ENCODE assay signal across 9 mouse cellular contexts in genomic region chr9:75581694-75582350, GRCm38 (mm10). TPM values are rescaled to one million over a fixed set of nuclear protein-coding genes. Genes with fewer than 3 reads are reported as not detected.
A peak's percentile ranks its signal among the peaks of the same experiment; 100 is the strongest.
DNase-seq lines count a peak whose midpoint lies in the region; TF ChIP-seq lines count a peak whose summit lies in the region.
"Had no signal": no experiment of that assay in that cellular context is flagged by ENCODE, and none has a peak within 500 bp of the region (broad histone marks: within the 10 kb centered on the region; RNA-seq: fewer than 3 reads in every experiment).

No protein-coding gene starts in this region.

- H3K79me2 ChIP-seq in heart, adult 2 months (replicated peaks; ENCODE audit: control insufficient read depth, insufficient read depth, low read length) = no peaks in the 10 kb centered on the region

- intact Hi-C loops in heart, adult 2 months (cut with DNase I) = loop anchor here (1.0 to 5.0 kb wide), 3 partner anchors 61 to 221 kb away; no protein-coding TSS in a partner anchor

- no peak for TF ChIP-seq EP300 in heart, adult 2 months (IDR thresholded peaks at IDR 0.05; ENCODE audit: insufficient read depth, low read depth, low read length)

- no peaks in the 10 kb centered on the region for H3K9me3 ChIP-seq in heart, embryonic 10.5 days
- H3K9me3 ChIP-seq in E14TG2a.4 (ENCODE audit: low read length) = peaks cover 2% of the 10 kb centered on the region; the same call in 1 of the 2 replicates

- 38% methylated on average over 7 of the region's 7 CpGs for WGBS in heart, adult 2 months
- 57% methylated on average over 7 of the region's 7 CpGs for WGBS in heart, embryonic 10.5 days

- no peak overlapping the region for H3K9ac ChIP-seq in heart, adult 2 months (ENCODE audit: low read depth, low read length)

- peak; percentile 87 for TF ChIP-seq CTCF in heart, adult 2 months (IDR thresholded peaks at IDR 0.05)
- peak; percentile 95 for TF ChIP-seq CTCF in E14TG2a.4 (conservative IDR thresholded peaks at IDR 0.05; ENCODE audit: low read length)
- peak; percentile 23; the same call in 1 of the 2 replicates for TF ChIP-seq CTCF in cortical plate, adult 2 months (IDR thresholded peaks at IDR 0.05; ENCODE audit: extremely low read depth, insufficient read depth, low read length)

- no peak for TF ChIP-seq POLR2A in heart, adult 2 months (IDR thresholded peaks at IDR 0.05; ENCODE audit: insufficient read depth, low read depth, low read length)
- TF ChIP-seq POLR2A in cortical plate, adult 2 months (IDR thresholded peaks at IDR 0.05; ENCODE audit: extremely low read depth, insufficient read depth, low read length) = no peak

- H3K36me3 ChIP-seq in heart, adult 2 months (ENCODE audit: control insufficient read depth, insufficient read depth, low read length) = no peaks in the 10 kb centered on the region
- no peaks in the 10 kb centered on the region for H3K36me3 ChIP-seq in heart, embryonic 10.5 days
- no peaks in the 10 kb centered on the region for H3K36me3 ChIP-seq in E14TG2a.4 (ENCODE audit: insufficient read depth, low read length)
- no peaks in the 10 kb centered on the region for H3K36me3 ChIP-seq in splenic B cell, adult 2 months (ENCODE audit: control insufficient read depth, insufficient read depth, low read length, poor library complexity, severe bottlenecking)

- H3K4me3 ChIP-seq in heart, adult 2 months = no peak overlapping the region
- no peak overlapping the region for H3K4me3 ChIP-seq in heart, embryonic 10.5 days
- no peak overlapping the region for H3K4me3 ChIP-seq in E14TG2a.4 (replicated peaks; ENCODE audit: low read length)
- no peak overlapping the region for H3K4me3 ChIP-seq in cortical plate, adult 2 months (ENCODE audit: insufficient read depth, low read length)

- peaks cover 1% of the 10 kb centered on the region; the same call in 1 of the 2 replicates for H3K4me1 ChIP-seq in heart, adult 2 months (ENCODE audit: control insufficient read depth, insufficient read depth, low read length)
- H3K4me1 ChIP-seq in heart, embryonic 10.5 days = no peaks in the 10 kb centered on the region
- H3K4me1 ChIP-seq in E14TG2a.4 (replicated peaks; ENCODE audit: low read depth, low read length) = no peaks in the 10 kb centered on the region
- no peaks in the 10 kb centered on the region for H3K4me1 ChIP-seq in cortical plate, adult 2 months (ENCODE audit: control insufficient read depth, insufficient read depth, low read length)

- DNase-seq in heart, adult 2 months = peak; percentile 25 to 31
- no peak for DNase-seq in heart, embryonic 10.5 days (ENCODE audit: low spot score)
- DNase-seq in kidney, postnatal 10 days = peak; percentile 31
- peak; percentile 77 for DNase-seq in splenic B cell, adult 2 months (ENCODE audit: low read depth, low spot score)
- no peak for DNase-seq in ovary, postnatal 14 days (ENCODE audit: low spot score)
- no peak for DNase-seq in layer of hippocampus, postnatal 25 days (ENCODE audit: extremely low spot score in 1 of 2, low spot score in 1 of 2)

- no peak overlapping the region; the same call in 1 of the 2 replicates for H3K27ac ChIP-seq in heart, adult 2 months
- H3K27ac ChIP-seq in heart, embryonic 10.5 days = no peak overlapping the region
- no peak overlapping the region for H3K27ac ChIP-seq in cortical plate, adult 2 months (ENCODE audit: insufficient read depth, low read length)
- H3K27ac ChIP-seq: macrophage had no signal

- H3K27me3 ChIP-seq in heart, adult 2 months (ENCODE audit: control insufficient read depth, insufficient read depth, low read length) = no peaks in the 10 kb centered on the region
- H3K27me3 ChIP-seq in heart, embryonic 10.5 days (ENCODE audit: insufficient read depth, poor library complexity, severe bottlenecking) = no peaks in the 10 kb centered on the region
- H3K27me3 ChIP-seq in E14TG2a.4 (ENCODE audit: insufficient read depth, low read length) = no peaks in the 10 kb centered on the region
- H3K27me3 ChIP-seq in splenic B cell, adult 2 months (ENCODE audit: control insufficient read depth, insufficient read depth, low read length, poor library complexity, severe bottlenecking) = no peaks in the 10 kb centered on the region

RNA-seq across cellular contexts. Expression of gene Tmod3, which starts 22.4 kb away (rescaled TPM):
- 10 to 100 TPM; 50.1 to 63.6 TPM for total RNA-seq in heart, adult 2 months (2021)
- polyA plus RNA-seq in heart, adult 2 months (2012; rRNA removed) = 19.6 and 37.8 TPM in 2 replicates
- 73.4 and 90.5 TPM in 2 replicates for polyA plus RNA-seq in heart, embryonic 10.5 days (2016; fragmentation: Nextera tagmentation; extraction: Ambion mirVana)
- polyA plus RNA-seq in cortical plate, adult 2 months (2012; rRNA removed) = 53.3 and 59.0 TPM in 2 replicates
- total RNA-seq in layer of hippocampus, postnatal 25 days (2021) = 10 to 100 TPM; 38.7 to 42.6 TPM

RNA-seq across cellular contexts. Expression of gene Tmod2, which starts 29.3 kb away (rescaled TPM):
- total RNA-seq in heart, adult 2 months (2021) = 1 to 10 TPM; 3.8 to 4.7 TPM
- polyA plus RNA-seq in heart, adult 2 months (2012; rRNA removed) = 1.0 and 2.6 TPM in 2 replicates
- 6.0 and 8.9 TPM in 2 replicates for polyA plus RNA-seq in heart, embryonic 10.5 days (2016; fragmentation: Nextera tagmentation; extraction: Ambion mirVana)
- 108 and 112 TPM in 2 replicates for polyA plus RNA-seq in cortical plate, adult 2 months (2012; rRNA removed)
- 100 to 1,000 TPM; 363 to 370 TPM for total RNA-seq in layer of hippocampus, postnatal 25 days (2021)
- polyA plus RNA-seq: macrophage had no signal

RNA-seq across cellular contexts. Expression of gene Lysmd2, which starts 43.7 kb away (rescaled TPM):
- 1 to 10 TPM; 6.9 to 8.5 TPM for total RNA-seq in heart, adult 2 months (2021)
- 16.4 and 18.1 TPM in 2 replicates for polyA plus RNA-seq in heart, adult 2 months (2012; rRNA removed)
- polyA plus RNA-seq in heart, embryonic 10.5 days (2016; fragmentation: Nextera tagmentation; extraction: Ambion mirVana) = 14.3 and 14.9 TPM in 2 replicates
- 91.3 and 96.5 TPM in 2 replicates for polyA plus RNA-seq in cortical plate, adult 2 months (2012; rRNA removed)
- 10 to 100 TPM; 58.2 to 67.7 TPM for total RNA-seq in layer of hippocampus, postnatal 25 days (2021)
- polyA plus RNA-seq: macrophage had no signal

Comparison
In these comparisons a context has a peak if more than half of its experiments do, and no peak if none do; other contexts are left out.
1. DNase-seq: peak in heart, adult 2 months (2 of 2), kidney, postnatal 10 days (single experiment) and splenic B cell, adult 2 months (single experiment); none in heart, embryonic 10.5 days (single experiment), ovary, postnatal 14 days (single experiment) and layer of hippocampus, postnatal 25 days (0 of 2).
2. CTCF ChIP-seq: peak in every context shown above with its lines; median percentile 95 in E14TG2a.4; 87 in heart, adult 2 months; 23 in cortical plate, adult 2 months.
3. RNA of gene Tmod2, which starts 29.3 kb away (polyA plus RNA-seq): 108 to 112 TPM in cortical plate, adult 2 months; 6.0 to 8.9 TPM in heart, embryonic 10.5 days and 1.0 to 2.6 TPM in heart, adult 2 months; every median in the first group is over 10 times any median in the second.